In the genomic region with DNA sequence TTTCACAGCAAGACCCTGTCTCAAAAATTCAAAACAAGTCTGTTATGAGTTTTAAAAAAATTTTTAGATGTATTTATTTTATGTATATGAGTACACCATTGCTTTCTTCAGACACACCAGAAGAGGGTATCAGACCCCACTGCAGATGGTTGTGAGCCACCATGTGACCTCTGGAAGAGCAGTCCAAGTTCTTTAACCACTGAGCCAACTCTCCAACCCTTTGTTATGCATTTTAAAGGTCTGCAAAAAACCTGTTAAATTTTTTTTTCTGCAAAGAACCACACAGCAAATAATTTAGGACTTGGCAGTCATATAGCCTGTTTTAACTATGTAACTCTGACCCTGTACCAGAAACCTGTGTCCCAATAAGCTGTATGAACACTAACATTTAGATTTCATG, we compare ENCODE assay signal across 9 mouse cellular contexts. TPM values are rescaled to one million over a fixed set of nuclear protein-coding genes. Genes with fewer than 3 reads are reported as not detected.
DNase-seq lines count a peak whose midpoint lies in the region; ATAC-seq and TF ChIP-seq lines count a peak whose summit lies in the region.
"Had no signal": no experiment of that assay in that cellular context is flagged by ENCODE, and none has a peak within 500 bp of the region (broad histone marks: within the 10 kb centered on the region; RNA-seq: fewer than 3 reads in every experiment).

No protein-coding gene starts in this region.

- no peaks in the 10 kb centered on the region for H3K27me3 ChIP-seq in heart, embryonic 13.5 days (replicated peaks)
- H3K27me3 ChIP-seq in heart, adult 2 months (ENCODE audit: control insufficient read depth, insufficient read depth, low read length), result no peaks in the 10 kb centered on the region
- no peaks in the 10 kb centered on the region for H3K27me3 ChIP-seq in ES-Bruce4 (ENCODE audit: control insufficient read depth, insufficient read depth, low read length, poor library complexity, severe bottlenecking)
- H3K27me3 ChIP-seq in hindbrain, embryonic 12.5 days, result no peaks in the 10 kb centered on the region

- peak overlapping the region; percentile 80 for H3K9ac ChIP-seq in heart, embryonic 13.5 days
- no peak overlapping the region for H3K9ac ChIP-seq in heart, adult 2 months (ENCODE audit: low read depth, low read length)
- H3K9ac ChIP-seq in ES-Bruce4 (ENCODE audit: low read depth, poor library complexity, severe bottlenecking), result peak overlapping the region; percentile 64
- H3K9ac ChIP-seq in hindbrain, embryonic 12.5 days, result 0 out of 2 replicates have a peak overlapping the region, but pooled peaks have one; percentile 71

- no peak for TF ChIP-seq EP300 in heart, adult 2 months (IDR thresholded peaks at IDR 0.05; ENCODE audit: insufficient read depth, low read depth, low read length)
- TF ChIP-seq EP300 in ES-Bruce4 (IDR thresholded peaks at IDR 0.05; ENCODE audit: insufficient read depth, low read depth, low read length), result no peak

- H3K9me3 ChIP-seq in heart, embryonic 13.5 days, result no peaks in the 10 kb centered on the region
- H3K9me3 ChIP-seq in ES-Bruce4 (replicated peaks; ENCODE audit: control insufficient read depth, insufficient read depth, low read length, poor library complexity, severe bottlenecking), result no peaks in the 10 kb centered on the region
- no peaks in the 10 kb centered on the region for H3K9me3 ChIP-seq in hindbrain, embryonic 12.5 days (replicated peaks)

- peaks cover 18% of the 10 kb centered on the region for H3K4me1 ChIP-seq in heart, embryonic 13.5 days
- peaks cover 1% of the 10 kb centered on the region; the same call in 1 of the 2 replicates for H3K4me1 ChIP-seq in heart, adult 2 months (ENCODE audit: control insufficient read depth, insufficient read depth, low read length)
- H3K4me1 ChIP-seq in ES-Bruce4 (ENCODE audit: control insufficient read depth, insufficient read depth, low read length), result no peaks in the 10 kb centered on the region
- peaks cover 16% of the 10 kb centered on the region for H3K4me1 ChIP-seq in hindbrain, embryonic 12.5 days

- H3K27ac ChIP-seq in heart, embryonic 13.5 days (replicated peaks), result no peak overlapping the region
- no peak overlapping the region for H3K27ac ChIP-seq in heart, adult 2 months
- H3K27ac ChIP-seq in ES-Bruce4 (ENCODE audit: insufficient read depth, low read length), result no peak overlapping the region
- no peak overlapping the region for H3K27ac ChIP-seq in hindbrain, embryonic 12.5 days
- no peak overlapping the region for H3K27ac ChIP-seq in macrophage

- peak overlapping the region; percentile 69 for H3K4me3 ChIP-seq in heart, embryonic 13.5 days
- no peak overlapping the region for H3K4me3 ChIP-seq in heart, adult 2 months
- H3K4me3 ChIP-seq in ES-Bruce4 (ENCODE audit: low read depth, low read length) (no peak overlapping the region), macrophage (ENCODE audit: inconsistent target) (peak overlapping the region; percentile 82)
- H3K4me3 ChIP-seq in hindbrain, embryonic 12.5 days, result peak overlapping the region; percentile 75

- H3K36me3 ChIP-seq in heart, embryonic 13.5 days, result peaks cover 46% of the 10 kb centered on the region
- H3K36me3 ChIP-seq in heart, adult 2 months (ENCODE audit: control insufficient read depth, insufficient read depth, low read length), result no peaks in the 10 kb centered on the region
- H3K36me3 ChIP-seq in ES-Bruce4 (ENCODE audit: control insufficient read depth, insufficient read depth, low read length, poor library complexity, severe bottlenecking), result peaks cover 43% of the 10 kb centered on the region
- peaks cover 13% of the 10 kb centered on the region; the same call in 1 of the 2 replicates for H3K36me3 ChIP-seq in hindbrain, embryonic 12.5 days
- 0 out of 2 replicates have a peak, but pooled peaks cover 4% of the 10 kb centered on the region for H3K36me3 ChIP-seq in macrophage (ENCODE audit: inconsistent target)

- intact Hi-C loops in heart, adult 2 months (cut with DNase I), result loop anchor here (1.0 kb wide), 1 partner anchor 31 kb away; no protein-coding TSS in a partner anchor

- no peaks in the 10 kb centered on the region for H3K79me2 ChIP-seq in heart, adult 2 months (replicated peaks; ENCODE audit: control insufficient read depth, insufficient read depth, low read length)
- peaks cover 8% of the 10 kb centered on the region for H3K79me2 ChIP-seq in macrophage (ENCODE audit: inconsistent target)

- H3K4me2 ChIP-seq in heart, embryonic 13.5 days, result peak overlapping the region; percentile 93
- H3K4me2 ChIP-seq in hindbrain, embryonic 12.5 days (replicated peaks), result peak overlapping the region; percentile 91

- ATAC-seq in heart, embryonic 13.5 days (ENCODE audit: extremely low read depth, insufficient number of reproducible peaks, low FRiP score, low TSS enrichment), result no peak
- no peak for ATAC-seq in hindbrain, embryonic 12.5 days (ENCODE audit: low FRiP score)

- TF ChIP-seq CTCF in heart, adult 2 months (IDR thresholded peaks at IDR 0.05), result no peak
- no peak for TF ChIP-seq CTCF in ES-Bruce4 (IDR thresholded peaks at IDR 0.05; ENCODE audit: low read depth, low read length)

- no peak for TF ChIP-seq POLR2A in heart, adult 2 months (IDR thresholded peaks at IDR 0.05; ENCODE audit: insufficient read depth, low read depth, low read length)
- TF ChIP-seq POLR2A in ES-Bruce4 (IDR thresholded peaks at IDR 0.05; ENCODE audit: insufficient read depth, low read length), result no peak

- DNase-seq in heart, adult 2 months, result no peak
- DNase-seq in thymus, postnatal 4 days, result no peak
- no peak for DNase-seq in thymus, adult 18-20 months
- DNase-seq in kidney, postnatal 4 days, result no peak
- DNase-seq: layer of hippocampus, adult 9-11 months had no signal

RNA-seq across cellular contexts. Expression of gene Cenph, which starts 1.0 kb away (rescaled TPM):
- polyA plus RNA-seq in heart, embryonic 13.5 days (2015; fragmentation: Nextera tagmentation; extraction: Ambion mirVana), result 19.2 and 20.4 TPM in 2 replicates
- under 1 TPM in 1 of 2 experiments, not detected in 1; 0.23 TPM for total RNA-seq in heart, adult 2 months (2021)
- 0.08 TPM in 1 of 2 replicates, not detected in the other for polyA plus RNA-seq in heart, adult 2 months (2012; rRNA removed)
- polyA plus RNA-seq in ES-Bruce4 (2011; ENCODE audit: insufficient read depth, insufficient read length, low read depth, missing spikeins), result 52.4 and 58.8 TPM in 2 replicates
- polyA plus RNA-seq in hindbrain, embryonic 12.5 days (2016; fragmentation: Nextera tagmentation; extraction: Ambion mirVana), result 29.1 and 31.3 TPM in 2 replicates
- 1 to 10 TPM in 19 of 26 experiments, under 1 TPM in 3, not detected in 4; 0.77 to 10.0 (median 3.6) TPM for total RNA-seq in macrophage (2018; cell fraction: chromatin; rRNA removed)
- 1 to 10 TPM in 24 of 26 experiments, under 1 TPM in 2; 0.90 to 2.4 (median 1.5) TPM for total RNA-seq in macrophage (2018; cell fraction: cytosol; rRNA removed)
- 10 to 100 TPM in 1 of 26 experiments, 1 to 10 TPM in 14, under 1 TPM in 7, not detected in 4; 0.46 to 16.3 (median 1.5) TPM for total RNA-seq in macrophage (2018; cell fraction: nucleus; rRNA removed)
- polyA plus RNA-seq in macrophage (2018), result 0.86 to 7.4 TPM (median 4.3 TPM) in 3 replicates

RNA-seq across cellular contexts. Expression of gene Ccnb1, which starts 11.7 kb away (rescaled TPM):
- 191 and 222 TPM in 2 replicates for polyA plus RNA-seq in heart, embryonic 13.5 days (2015; fragmentation: Nextera tagmentation; extraction: Ambion mirVana)
- total RNA-seq in heart, adult 2 months (2021), result under 1 TPM; 0.21 to 0.41 TPM
- 0.35 and 0.59 TPM in 2 replicates for polyA plus RNA-seq in heart, adult 2 months (2012; rRNA removed)
- polyA plus RNA-seq in ES-Bruce4 (2011; ENCODE audit: insufficient read depth, insufficient read length, low read depth, missing spikeins) (632 and 669 TPM in 2 replicates), macrophage (2018) (1.8 to 7.7 TPM (median 6.2 TPM) in 3 replicates)
- 174 and 189 TPM in 2 replicates for polyA plus RNA-seq in hindbrain, embryonic 12.5 days (2016; fragmentation: Nextera tagmentation; extraction: Ambion mirVana)
- 10 to 100 TPM in 2 of 26 experiments, 1 to 10 TPM in 20, under 1 TPM in 4; 0.57 to 31.0 (median 3.5) TPM for total RNA-seq in macrophage (2018; cell fraction: chromatin; rRNA removed)
- 1 to 10 TPM; 1.9 to 9.2 (median 3.3) TPM for total RNA-seq in macrophage (2018; cell fraction: cytosol; rRNA removed)
- 10 to 100 TPM in 1 of 26 experiments, 1 to 10 TPM in 25; 1.4 to 16.0 (median 3.4) TPM for total RNA-seq in macrophage (2018; cell fraction: nucleus; rRNA removed)

RNA-seq across cellular contexts. Expression of gene Mrps36, which starts 30.2 kb away (rescaled TPM):
- 236 and 248 TPM in 2 replicates for polyA plus RNA-seq in heart, embryonic 13.5 days (2015; fragmentation: Nextera tagmentation; extraction: Ambion mirVana)
- total RNA-seq in heart, adult 2 months (2021), result 100 to 1,000 TPM; 185 to 206 TPM
- 161 and 254 TPM in 2 replicates for polyA plus RNA-seq in heart, adult 2 months (2012; rRNA removed)
- polyA plus RNA-seq in ES-Bruce4 (2011; ENCODE audit: insufficient read depth, insufficient read length, low read depth, missing spikeins), result 108 and 110 TPM in 2 replicates
- 111 and 118 TPM in 2 replicates for polyA plus RNA-seq in hindbrain, embryonic 12.5 days (2016; fragmentation: Nextera tagmentation; extraction: Ambion mirVana)
- 1 to 10 TPM in 19 of 26 experiments, not detected in 7; 1.1 to 7.2 (median 2.2) TPM for total RNA-seq in macrophage (2018; cell fraction: chromatin; rRNA removed)
- 10 to 100 TPM; 47.4 to 77.3 (median 59.6) TPM for total RNA-seq in macrophage (2018; cell fraction: cytosol; rRNA removed)
- total RNA-seq in macrophage (2018; cell fraction: nucleus; rRNA removed), result 10 to 100 TPM in 8 of 26 experiments, 1 to 10 TPM in 18; 3.0 to 16.2 (median 7.0) TPM
- polyA plus RNA-seq in macrophage (2018), result 71.3 to 93.3 TPM (median 80.4 TPM) in 3 replicates

RNA-seq across cellular contexts. Expression of gene Cdk7, which starts 44.0 kb away (rescaled TPM):
- polyA plus RNA-seq in heart, embryonic 13.5 days (2015; fragmentation: Nextera tagmentation; extraction: Ambion mirVana), result 64.1 and 69.7 TPM in 2 replicates
- total RNA-seq in heart, adult 2 months (2021), result 10 to 100 TPM; 21.7 to 24.0 TPM
- polyA plus RNA-seq in heart, adult 2 months (2012; rRNA removed), result 11.2 and 18.2 TPM in 2 replicates
- 93.2 and 102 TPM in 2 replicates for polyA plus RNA-seq in ES-Bruce4 (2011; ENCODE audit: insufficient read depth, insufficient read length, low read depth, missing spikeins)
- 71.2 and 74.1 TPM in 2 replicates for polyA plus RNA-seq in hindbrain, embryonic 12.5 days (2016; fragmentation: Nextera tagmentation; extraction: Ambion mirVana)
- 100 to 1,000 TPM in 3 of 26 experiments, 10 to 100 TPM in 23; 19.1 to 114 (median 72.1) TPM for total RNA-seq in macrophage (2018; cell fraction: chromatin; rRNA removed)
- 10 to 100 TPM; 11.1 to 25.5 (median 18.9) TPM for total RNA-seq in macrophage (2018; cell fraction: cytosol; rRNA removed)
- 10 to 100 TPM; 19.4 to 70.0 (median 37.2) TPM for total RNA-seq in macrophage (2018; cell fraction: nucleus; rRNA removed)
- 15.2 to 26.0 TPM (median 24.2 TPM) in 3 replicates for polyA plus RNA-seq in macrophage (2018)

RNA-seq across cellular contexts. Expression of gene Slc30a5, which starts 58.5 kb away (rescaled TPM):
- polyA plus RNA-seq in heart, embryonic 13.5 days (2015; fragmentation: Nextera tagmentation; extraction: Ambion mirVana), result 31.0 and 31.3 TPM in 2 replicates
- 10 to 100 TPM; 21.0 to 21.2 TPM for total RNA-seq in heart, adult 2 months (2021)
- polyA plus RNA-seq in heart, adult 2 months (2012; rRNA removed), result 13.4 and 25.0 TPM in 2 replicates
- 52.6 and 54.5 TPM in 2 replicates for polyA plus RNA-seq in ES-Bruce4 (2011; ENCODE audit: insufficient read depth, insufficient read length, low read depth, missing spikeins)
- polyA plus RNA-seq in hindbrain, embryonic 12.5 days (2016; fragmentation: Nextera tagmentation; extraction: Ambion mirVana), result 43.5 and 51.2 TPM in 2 replicates
- 10 to 100 TPM; 22.7 to 86.7 (median 45.4) TPM for total RNA-seq in macrophage (2018; cell fraction: chromatin; rRNA removed)
- 10 to 100 TPM; 27.8 to 64.5 (median 42.7) TPM for total RNA-seq in macrophage (2018; cell fraction: cytosol; rRNA removed)
- 10 to 100 TPM; 27.6 to 95.1 (median 53.0) TPM for total RNA-seq in macrophage (2018; cell fraction: nucleus; rRNA removed)
- 51.0 to 58.9 TPM (median 54.2 TPM) in 3 replicates for polyA plus RNA-seq in macrophage (2018)

Comparison
In these comparisons a context has a peak if more than half of its experiments do, and no peak if none do; other contexts are left out.
1. H3K4me3 ChIP-seq: peak in heart, embryonic 13.5 days (single experiment), hindbrain, embryonic 12.5 days (single experiment) and macrophage (single experiment); none in heart, adult 2 months (single experiment) and ES-Bruce4 (single experiment).
2. RNA of gene Ccnb1, which starts 11.7 kb away (polyA plus RNA-seq): 632 to 669 TPM in ES-Bruce4, 191 to 222 TPM in heart, embryonic 13.5 days and 174 to 189 TPM in hindbrain, embryonic 12.5 days; 1.8 to 7.7 TPM in macrophage and 0.35 to 0.59 TPM in heart, adult 2 months; every median in the first group is over 10 times any median in the second.